Mouse (Mus musculus) fibroblast of lung, adult 2 months (primary cell): ENCODE data around the gene Mindy3.
"Not testable (repeated sequence)": the region's sequence is repeated elsewhere in the genome, so short reads cannot be mapped to it uniquely, and the experiment has no call there.

ENCODE experiments used
- DNase-seq: peaks from one replicate; pipeline ENCODE4 v3.0.0-alpha.2; 2011; ENCODE audit warnings: low read depth

Mindy3 gene

GRCm38 (mm10) chr2:12419262-12419655 is at the start of gene Mindy3:
Gene Mindy3, minus strand, starts transcription at chr2:12419470.
- DNase-seq = peak; percentile 57

GRCm38 (mm10) chr2:12459732-12460131 is 40.5 kb upstream of the Mindy3 start:
- DNase-seq = no peak

GRCm38 (mm10) chr2:12450108-12450507 is 30.8 kb upstream of the Mindy3 start:
- DNase-seq = no peak

GRCm38 (mm10) chr2:12440120-12440519 is 20.9 kb upstream of the Mindy3 start:
- no peak for DNase-seq

- no peak for DNase-seq
These were observed 20.3 kb upstream of the Mindy3 start for GRCm38 (mm10) chr2:12439543-12439942.

- peak; percentile 44 for DNase-seq
These were observed 18.9 kb upstream of the Mindy3 start for GRCm38 (mm10) chr2:12438181-12438580.

GRCm38 (mm10) chr2:12432055-12432454 is 12.8 kb upstream of the Mindy3 start:
- DNase-seq = peak; percentile 46

- no peak for DNase-seq
These were observed 5.1 kb upstream of the Mindy3 start for GRCm38 (mm10) chr2:12424374-12424773.

GRCm38 (mm10) chr2:12423426-12423825 is 4.2 kb upstream of the Mindy3 start:
- DNase-seq = not testable (repeated sequence)

- no peak for DNase-seq
These were observed 572 bp downstream of the Mindy3 start for GRCm38 (mm10) chr2:12418534-12419261.

GRCm38 (mm10) chr2:12418121-12418520 is 1.1 kb downstream of the Mindy3 start:
- no peak for DNase-seq

- no peak for DNase-seq
These were observed 7.0 kb downstream of the Mindy3 start for GRCm38 (mm10) chr2:12412309-12412708.

- DNase-seq = no peak
These were observed 8.1 kb downstream of the Mindy3 start for GRCm38 (mm10) chr2:12411129-12411528.

GRCm38 (mm10) chr2:12406737-12407136 is 12.5 kb downstream of the Mindy3 start:
- no peak for DNase-seq

- DNase-seq = no peak
These were observed 16.8 kb downstream of the Mindy3 start for GRCm38 (mm10) chr2:12402469-12402868.

GRCm38 (mm10) chr2:12401137-12401536 is 18.1 kb downstream of the Mindy3 start:
- DNase-seq = no peak

- peak; percentile 44 for DNase-seq
These were observed 30.2 kb downstream of the Mindy3 start for GRCm38 (mm10) chr2:12389028-12389427.

- no peak for DNase-seq
These were observed 30.7 kb downstream of the Mindy3 start for GRCm38 (mm10) chr2:12388569-12388968.

- DNase-seq = no peak
These were observed 34.9 kb downstream of the Mindy3 start for GRCm38 (mm10) chr2:12384389-12384788.

- DNase-seq = no peak
These were observed 36.6 kb downstream of the Mindy3 start for GRCm38 (mm10) chr2:12382650-12383049.

- no peak for DNase-seq
These were observed 39.0 kb downstream of the Mindy3 start for GRCm38 (mm10) chr2:12380233-12380632.

GRCm38 (mm10) chr2:12378591-12378990 is 40.7 kb downstream of the Mindy3 start:
- DNase-seq = no peak

- no peak for DNase-seq
These were observed 42.2 kb downstream of the Mindy3 start for GRCm38 (mm10) chr2:12377024-12377423.

- no peak for DNase-seq
These were observed 46.4 kb downstream of the Mindy3 start for GRCm38 (mm10) chr2:12372883-12373282.
